Mouse (Mus musculus) G1E (cell line): ENCODE results near the gene Abca4.

Source experiments
- CTCF ChIP-seq: IDR thresholded peaks from 2 replicates; pipeline ENCODE4 v1.5.1; 2012; ENCODE audit warnings: low read depth, low read length, inconsistent platforms, mixed read lengths
- GATA1 ChIP-seq: IDR thresholded peaks from 2 replicates; pipeline ENCODE4 v1.6.1; 2012; ENCODE audit warnings: borderline replicate concordance, low read length, inconsistent platforms, mixed read lengths
- GATA2 ChIP-seq: IDR thresholded peaks from 2 replicates; pipeline ENCODE4 v1.6.1; 2012; ENCODE audit warnings: low read depth, low read length, inconsistent platforms, borderline replicate concordance

GRCm38 (mm10) chr3:122035092-122035491, 9.2 kb upstream of the Abca4 start:
- TF ChIP-seq CTCF, result no peak
- TF ChIP-seq GATA1, result no peak
- TF ChIP-seq GATA2, result no peak
